Mouse (Mus musculus) thymus, postnatal 14 days (tissue): Measurements from ENCODE around the gene Prelid1.

ENCODE experiments used
- DNase-seq: peaks from one replicate; pipeline ENCODE4 v3.0.0; 2021

Gene Prelid1

DNA sequence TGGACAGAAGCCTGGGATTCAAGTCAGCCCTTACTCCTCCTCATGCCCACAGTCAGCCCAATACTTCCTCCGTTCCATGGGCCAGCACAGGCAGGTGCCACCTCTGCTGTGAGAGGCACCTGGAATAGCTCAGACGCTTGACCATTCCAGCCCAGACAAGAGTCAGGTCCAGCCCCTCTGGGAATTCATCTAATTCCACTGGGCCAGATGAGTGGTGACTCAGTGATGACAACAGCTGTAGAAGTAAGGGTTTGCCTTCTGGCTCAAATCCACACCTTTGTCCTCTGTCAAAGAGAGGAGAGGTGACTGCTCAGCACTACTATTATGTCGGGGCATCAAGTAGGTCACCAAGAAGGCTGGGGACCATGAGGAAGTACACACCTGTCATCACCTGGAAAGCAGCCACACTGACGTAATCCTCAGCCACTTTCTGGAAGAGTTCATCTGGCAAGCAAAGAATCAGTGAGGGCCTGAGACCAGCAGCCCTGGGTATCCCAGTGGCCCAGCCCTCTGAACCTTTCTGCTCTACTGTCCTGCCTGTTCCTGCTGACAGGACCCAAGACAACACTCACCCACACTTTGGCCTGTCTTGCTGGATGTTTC lies at the start of gene Prelid1:
Prelid1 (plus strand) TSS at position 570 of the 603 bp plus-strand sequence.
- DNase-seq, result no peak

GRCm38 (mm10) chr13:55277203-55277602 lies 43.1 kb upstream of the Prelid1 start:
- no peak for DNase-seq

- no peak for DNase-seq
Measured at GRCm38 (mm10) chr13:55277646-55278045, 42.7 kb upstream of the Prelid1 start.

- DNase-seq, result peak; percentile 15
Measured at GRCm38 (mm10) chr13:55288854-55289253, 31.4 kb upstream of the Prelid1 start.

- no peak for DNase-seq
Measured at GRCm38 (mm10) chr13:55296760-55297159, 23.5 kb upstream of the Prelid1 start.

- DNase-seq, result no peak
Measured at GRCm38 (mm10) chr13:55300913-55301312, 19.4 kb upstream of the Prelid1 start.

DNA sequence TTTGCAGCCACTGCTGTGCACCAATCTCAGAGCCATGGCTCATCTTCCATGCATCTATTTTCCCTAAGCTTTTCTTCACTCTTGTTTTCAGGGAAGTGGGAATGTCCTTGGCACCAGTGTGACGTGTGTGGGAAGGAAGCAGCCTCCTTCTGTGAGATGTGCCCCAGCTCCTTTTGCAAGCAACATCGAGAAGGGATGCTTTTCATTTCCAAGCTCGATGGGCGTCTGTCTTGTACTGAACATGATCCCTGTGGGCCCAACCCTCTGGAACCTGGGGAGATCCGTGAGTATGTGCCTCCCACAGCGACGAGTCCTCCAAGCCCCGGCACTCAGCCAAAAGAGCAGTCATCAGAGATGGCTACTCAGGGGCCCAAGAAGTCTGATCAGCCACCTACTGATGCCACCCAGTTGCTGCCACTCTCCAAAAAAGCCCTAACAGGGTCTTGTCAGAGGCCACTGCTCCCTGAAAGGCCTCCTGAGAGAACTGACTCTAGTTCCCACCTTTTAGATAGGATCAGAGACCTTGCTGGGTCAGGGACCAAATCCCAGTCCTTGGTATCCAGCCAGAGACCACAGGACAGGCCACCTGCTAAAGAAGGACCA lies 8.2 kb upstream of the Prelid1 start:
- DNase-seq, result no peak

DNA sequence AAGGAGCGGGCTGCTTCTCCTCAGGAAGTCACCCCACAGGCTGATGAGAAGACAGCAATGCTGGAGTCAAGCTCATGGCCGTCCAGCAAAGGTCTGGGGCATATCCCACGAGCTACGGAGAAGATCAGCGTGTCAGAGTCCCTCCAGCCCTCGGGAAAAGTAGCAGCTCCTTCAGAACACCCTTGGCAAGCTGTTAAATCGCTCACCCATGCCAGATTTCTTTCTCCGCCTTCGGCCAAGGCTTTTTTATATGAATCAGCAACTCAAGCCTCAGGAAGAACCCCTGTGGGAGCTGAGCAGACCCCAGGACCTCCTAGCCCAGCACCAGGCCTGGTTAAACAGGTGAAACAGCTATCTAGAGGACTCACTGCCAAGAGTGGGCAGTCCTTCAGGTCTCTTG lies 7.2 kb upstream of the Prelid1 start:
- DNase-seq, result no peak

- no peak for DNase-seq
Measured at GRCm38 (mm10) chr13:55314891-55315412, 5.3 kb upstream of the Prelid1 start.

DNA sequence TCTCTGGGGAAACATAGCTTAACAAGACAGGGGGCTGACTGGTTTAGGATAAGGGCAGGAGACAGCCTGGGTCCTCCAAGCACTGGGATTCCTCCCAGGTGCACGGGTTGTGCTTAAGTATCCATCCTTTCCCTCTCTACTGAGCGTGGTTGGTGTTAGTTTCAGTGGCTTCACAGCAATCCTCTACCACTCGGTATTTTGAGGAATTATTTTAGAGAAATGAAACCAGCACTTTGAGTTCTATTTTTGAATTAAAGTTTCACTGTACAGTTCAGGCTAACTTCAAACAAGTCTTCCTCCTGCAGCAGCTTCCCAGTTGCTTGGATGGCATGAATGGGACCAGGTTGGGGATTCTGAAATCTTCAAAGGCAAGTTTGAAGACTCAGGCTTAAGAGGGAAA lies 1.9 kb upstream of the Prelid1 start:
- DNase-seq, result no peak

DNA sequence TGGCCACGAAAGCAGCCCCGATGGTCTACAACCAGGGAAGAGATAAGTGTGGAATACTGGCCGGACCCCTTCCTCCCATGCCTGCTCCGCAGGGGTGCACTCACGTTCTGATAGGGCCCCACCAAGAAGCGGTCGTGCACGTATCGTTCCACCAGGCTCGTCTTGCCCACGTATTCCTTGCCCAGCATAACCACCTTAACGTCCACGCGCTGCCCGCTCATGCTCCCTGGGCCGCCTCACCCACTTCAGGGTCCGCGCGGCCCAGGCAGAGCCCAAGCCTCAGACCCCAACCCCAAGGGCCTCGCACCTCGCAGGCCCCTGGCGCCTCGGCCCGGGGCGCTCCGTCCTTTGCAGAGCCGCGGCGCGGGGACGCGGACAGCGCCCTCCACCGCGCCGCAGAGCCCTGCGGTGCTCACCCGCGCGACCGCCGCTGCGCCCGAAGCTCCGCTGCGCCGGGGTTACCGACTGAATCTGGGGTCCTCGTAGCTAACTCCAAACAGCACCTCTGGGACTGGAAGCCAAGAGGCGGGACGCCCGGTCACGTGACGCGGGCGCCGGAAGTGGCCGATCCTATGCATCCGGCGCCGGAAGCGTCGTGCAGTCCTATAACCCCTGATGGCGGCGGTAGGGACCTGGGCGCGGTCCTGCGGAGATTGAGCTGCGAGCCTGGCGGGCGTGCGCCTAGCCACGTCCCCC lies 1.3 kb downstream of the Prelid1 start, which contains the start of gene Rab24:
Rab24 (minus strand) TSS at position 513 of the 696 bp plus-strand sequence.
- peak; percentile 93 for DNase-seq

GRCm38 (mm10) chr13:55322130-55322825 lies 2.0 kb downstream of the Prelid1 start:
- DNase-seq, result peak; percentile 61

GRCm38 (mm10) chr13:55325596-55325995 lies 5.3 kb downstream of the Prelid1 start:
- no peak for DNase-seq

DNA sequence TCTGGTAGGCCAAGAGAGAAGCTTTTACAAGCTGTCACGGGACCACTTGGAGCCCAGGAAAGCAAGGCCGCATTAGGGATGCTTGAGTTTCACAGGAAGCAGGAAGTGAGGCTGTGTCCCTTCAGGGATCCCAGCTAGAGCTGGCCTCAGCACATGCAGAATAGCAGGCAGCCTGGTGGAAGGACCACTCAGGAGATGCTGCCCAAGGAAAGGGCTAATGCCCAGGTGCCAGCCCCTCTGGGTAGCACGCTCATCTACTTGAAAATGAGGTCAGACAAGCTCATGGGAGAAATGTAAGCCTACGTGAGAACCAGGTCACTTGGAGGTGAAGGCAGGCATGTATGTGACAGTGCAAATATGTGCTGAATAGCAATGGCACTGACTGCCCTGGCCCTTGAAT lies 6.9 kb downstream of the Prelid1 start:
- DNase-seq, result no peak

- peak; percentile 90 for DNase-seq
Measured at GRCm38 (mm10) chr13:55327633-55328032, 7.3 kb downstream of the Prelid1 start.

DNA sequence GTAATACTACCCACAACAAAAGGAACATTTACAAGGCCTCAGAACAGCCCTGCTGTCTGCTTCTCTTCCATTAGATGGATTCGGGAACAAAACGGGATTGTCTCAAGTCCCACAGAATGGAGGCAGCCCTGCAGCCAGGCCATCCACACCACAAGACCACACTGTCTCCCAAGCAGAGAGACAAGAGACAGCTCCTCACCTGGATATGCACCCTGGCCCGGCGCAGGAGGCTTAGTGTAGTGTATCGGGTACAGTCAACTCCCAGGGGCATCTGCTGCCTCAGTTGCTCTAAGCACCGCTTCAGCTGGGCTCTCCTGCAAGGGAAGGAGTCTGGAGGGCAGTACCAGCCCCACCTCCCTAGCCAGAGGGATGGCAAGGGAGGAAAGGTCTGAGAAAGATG lies 7.9 kb downstream of the Prelid1 start:
- DNase-seq, result no peak

DNA sequence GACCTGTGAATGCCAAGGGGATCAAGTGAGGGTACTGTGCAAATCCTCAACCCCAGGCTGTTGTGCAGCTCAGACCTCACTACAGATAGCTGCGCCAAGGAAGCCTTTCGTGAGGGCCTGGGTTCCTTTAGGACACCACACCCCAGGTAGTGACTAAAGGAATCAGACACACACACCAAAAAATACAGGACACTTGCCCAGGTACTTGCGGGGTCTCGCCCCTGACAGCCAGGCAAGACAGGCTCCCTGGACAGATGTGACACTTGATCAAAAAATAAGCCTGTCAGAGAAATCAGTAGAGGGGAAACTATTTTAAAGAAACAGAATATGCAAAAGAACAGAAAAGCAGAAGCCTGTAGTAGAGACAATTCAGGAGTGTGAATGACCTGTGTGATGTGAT lies 8.3 kb downstream of the Prelid1 start:
- DNase-seq, result no peak

GRCm38 (mm10) chr13:55329109-55329682 lies 8.9 kb downstream of the Prelid1 start:
- peak; percentile 49 for DNase-seq

DNA sequence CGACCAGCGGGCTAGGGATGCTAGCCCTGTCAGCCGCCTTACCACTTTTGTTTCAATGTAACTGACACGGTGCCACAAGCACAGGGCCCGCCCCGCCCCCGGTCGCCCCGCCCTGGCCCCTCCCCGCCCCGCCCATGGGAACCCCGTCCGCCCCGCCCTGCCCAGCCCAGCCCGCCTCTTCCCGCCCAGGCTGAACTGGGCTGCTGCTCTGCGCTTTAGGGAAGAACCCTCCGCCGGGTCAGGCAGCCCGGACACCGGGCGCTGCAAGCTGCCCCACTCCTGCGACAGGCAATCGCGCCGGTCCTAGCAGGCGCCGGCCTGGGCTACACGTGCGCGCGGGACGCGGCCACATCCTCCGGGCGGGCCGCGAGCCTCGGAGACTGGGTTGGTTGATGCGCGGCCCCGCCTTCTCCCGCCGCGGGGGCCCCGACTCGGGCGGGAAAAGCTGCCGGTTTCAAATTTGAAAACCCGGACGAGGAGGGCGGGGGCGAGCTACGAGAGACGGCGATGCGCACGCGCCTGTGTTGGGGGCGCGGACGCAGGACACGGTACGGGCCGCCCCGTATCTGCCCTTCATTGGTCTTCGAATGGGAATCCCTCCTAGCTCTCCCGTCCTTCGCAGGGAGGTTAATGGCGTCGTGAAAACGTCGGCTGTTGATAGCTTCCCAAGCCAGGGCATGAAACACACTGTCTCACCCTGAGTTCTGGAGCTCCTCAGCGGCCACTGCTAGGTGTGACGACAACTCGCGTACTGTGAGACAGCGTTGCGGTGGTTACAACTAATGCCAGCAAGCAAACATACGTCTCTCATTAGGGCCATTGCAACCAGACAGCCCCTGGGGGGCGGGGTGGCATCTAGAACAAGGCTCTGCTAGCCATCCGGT lies 9.6 kb downstream of the Prelid1 start, which contains the start of gene Mxd3:
Mxd3 (minus strand) TSS at position 141 of the 884 bp plus-strand sequence.
- peak; percentile 92 for DNase-seq

GRCm38 (mm10) chr13:55330567-55331400 lies 10.5 kb downstream of the Prelid1 start:
- DNase-seq, result no peak

DNA sequence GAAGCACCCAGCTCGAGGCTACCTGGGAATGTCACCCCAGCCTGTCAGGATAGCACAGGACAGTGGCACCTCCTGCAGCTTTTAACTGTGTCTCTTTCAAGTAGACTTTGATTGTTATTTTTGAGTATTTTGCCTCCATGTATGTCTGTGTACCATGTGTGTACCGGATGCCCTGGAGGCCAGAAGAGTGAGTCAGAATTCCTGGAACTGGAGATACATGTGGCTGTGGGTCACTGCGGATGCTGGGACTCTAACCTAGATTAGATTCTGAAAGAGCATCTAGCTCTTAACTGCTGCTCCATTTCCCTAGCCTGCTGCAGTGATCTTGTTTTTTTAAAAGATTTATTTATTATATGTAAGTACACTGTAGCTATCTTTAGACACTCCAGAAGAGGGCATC lies 12.0 kb downstream of the Prelid1 start:
- no peak for DNase-seq
